Mouse (Mus musculus) lung, postnatal 0 days (tissue): ENCODE measurements at regions not wholly inside any gene's neighbourhood (a gene's known extent, or its start where the extent isn't known, plus 50 kb on each side); places are given as distances from the start of the nearest gene placed in this dataset.
A peak's percentile ranks its signal among the peaks of the same experiment; 100 is the strongest.

Source experiments
- ATAC-seq: fragments of 200-750 bp; cut with Nextera tagmentation; 2 replicates; pipeline ENCODE4 v1.8.0; 2017; ENCODE audit warnings: moderate library complexity
- DNase-seq: peaks from one replicate; pipeline ENCODE4 v3.0.0-alpha.2; 2016; ENCODE audit warnings: low spot score
- H3K27ac ChIP-seq: fragments of 300-500 bp; sonication (generic); 2 replicates; pipeline ENCODE4 v1.5.1; 2014; ENCODE audit warnings: antibody characterized with exemption, mild to moderate bottlenecking, low read length, mixed read lengths
- H3K27me3 ChIP-seq: fragments of 300-500 bp; sonication (generic); replicated peaks from 2 replicates; pipeline ENCODE4 v1.6.1; 2014; ENCODE audit warnings: low read length, mixed read lengths; ENCODE audit not compliant: insufficient read depth
- H3K36me3 ChIP-seq: fragments of 300-500 bp; sonication (generic); 2 replicates; pipeline ENCODE4 v1.6.1; 2014; ENCODE audit warnings: low read length, mixed read lengths; ENCODE audit not compliant: insufficient read depth
- H3K4me1 ChIP-seq: fragments of 300-500 bp; sonication (generic); 2 replicates; pipeline ENCODE4 v1.6.1; 2014; ENCODE audit warnings: antibody characterized with exemption, low read depth, low read length, mixed read lengths; ENCODE audit not compliant: insufficient read depth
- H3K4me2 ChIP-seq: fragments of 300-500 bp; sonication (generic); replicated peaks from 2 replicates; pipeline ENCODE4 v1.6.1; 2014; ENCODE audit warnings: low read depth, mild to moderate bottlenecking, low read length, moderate library complexity, mixed read lengths
- H3K4me3 ChIP-seq: fragments of 300-500 bp; sonication (generic); 2 replicates; pipeline ENCODE4 v1.5.1; 2014; ENCODE audit warnings: low read depth, low read length
- H3K9ac ChIP-seq: fragments of 300-500 bp; sonication (generic); replicated peaks from 2 replicates; pipeline ENCODE4 v1.6.1; 2014; ENCODE audit warnings: low read depth, mild to moderate bottlenecking
- H3K9me3 ChIP-seq: fragments of 300-500 bp; sonication (generic); 2 replicates; pipeline ENCODE4 v1.6.1; 2016; ENCODE audit warnings: low read length, mixed read lengths
- CTCF ChIP-seq: IDR thresholded peaks from 2 replicates; pipeline ENCODE4 v1.5.1; 2016; ENCODE audit warnings: antibody characterized with exemption, mild to moderate bottlenecking
- EP300 ChIP-seq: IDR thresholded peaks from 2 replicates; pipeline ENCODE4 v1.6.1; 2016; ENCODE audit warnings: antibody characterized with exemption, mild to moderate bottlenecking, control low read depth
- WGBS: fragments of 180-500 bp; shearing (Covaris S2); extraction: QIAGEN DNeasy Blood & Tissue Kit; methylation state at CpG from one replicate; pipeline ENCODE4 v1.1.7; 2014; 5-methylcytosine and 5-hydroxymethylcytosine counted together

DNA sequence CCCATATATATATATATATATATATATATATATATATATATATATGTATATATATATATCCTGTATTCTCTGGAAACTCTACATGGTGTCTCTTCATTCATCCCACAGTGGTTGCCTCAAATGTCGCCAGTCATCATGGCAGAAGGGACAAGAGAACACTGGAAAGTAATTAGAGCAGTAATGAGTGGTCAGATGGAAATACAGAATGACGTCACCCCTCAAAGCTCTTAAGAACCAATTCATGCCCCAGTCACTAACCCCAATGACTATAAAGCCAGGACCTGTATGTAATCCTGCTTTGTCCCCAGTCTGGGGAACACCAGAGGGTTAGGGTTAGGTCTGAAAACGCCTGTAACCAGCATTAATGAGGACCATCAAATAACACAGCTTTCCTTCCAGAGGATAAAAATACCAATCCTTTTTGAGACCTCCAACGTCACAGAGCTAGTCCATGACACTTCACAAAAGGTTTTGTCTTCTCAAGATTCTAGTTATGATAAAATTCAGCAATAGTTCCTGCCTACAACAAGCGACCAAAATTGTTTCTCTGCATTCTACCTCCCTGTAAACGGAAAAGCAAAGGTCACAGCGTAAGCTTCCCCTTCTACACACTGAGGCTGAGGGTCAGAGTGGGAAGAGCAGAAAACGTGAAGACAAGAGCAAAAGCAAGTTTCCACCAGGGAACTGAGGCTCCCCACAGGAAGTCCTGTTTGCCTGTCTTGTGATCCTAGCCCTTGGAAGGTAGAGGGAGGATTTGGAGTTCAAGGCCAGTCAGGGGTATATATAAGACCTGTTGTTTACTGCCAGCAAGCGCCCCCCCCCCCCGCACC, 99.5 kb downstream of the Tmco5 start:
- no peaks in the 10 kb centered on the region for H3K27me3 ChIP-seq
- H3K36me3 ChIP-seq = no peaks in the 10 kb centered on the region
- no peak overlapping the region for H3K4me2 ChIP-seq
- no peak for ATAC-seq
- no peak for TF ChIP-seq EP300
- no peak for TF ChIP-seq CTCF
- no peak overlapping the region for H3K9ac ChIP-seq
- H3K9me3 ChIP-seq = no peaks in the 10 kb centered on the region
- H3K4me1 ChIP-seq = peaks cover 11% of the 10 kb centered on the region
- WGBS = 70% methylated on average over 10 of the region's 10 CpGs
- no peak overlapping the region for H3K27ac ChIP-seq
- DNase-seq = no peak
- H3K4me3 ChIP-seq = no peak overlapping the region

DNA sequence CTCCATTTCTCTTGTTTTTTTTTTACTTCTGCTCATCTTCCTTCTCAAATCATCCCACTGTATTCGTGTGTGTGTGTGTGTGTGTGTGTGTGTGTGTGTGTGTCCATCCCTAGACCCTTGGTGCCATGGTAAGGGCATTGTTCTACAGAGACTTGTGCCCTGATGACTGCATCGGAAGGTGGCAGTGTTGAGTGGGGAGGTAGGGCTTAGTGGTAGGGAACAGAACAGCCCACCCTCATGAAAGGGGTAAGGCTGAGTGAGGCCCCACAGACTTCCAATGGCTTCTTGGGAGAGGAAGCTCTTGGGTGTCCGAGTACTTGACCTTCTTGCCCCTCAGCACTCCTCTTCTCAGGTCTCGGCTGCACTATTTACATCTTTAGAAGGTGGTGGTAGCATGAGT, 100.3 kb downstream of the Tmco5 start:
- no peak overlapping the region for H3K27ac ChIP-seq
- no peaks in the 10 kb centered on the region for H3K36me3 ChIP-seq
- H3K27me3 ChIP-seq = no peaks in the 10 kb centered on the region
- H3K4me2 ChIP-seq = no peak overlapping the region
- peaks cover 11% of the 10 kb centered on the region for H3K4me1 ChIP-seq
- no peak for ATAC-seq
- no peak overlapping the region for H3K9ac ChIP-seq
- H3K9me3 ChIP-seq = no peaks in the 10 kb centered on the region
- WGBS = 63% methylated on average over 4 of the region's 4 CpGs
- H3K4me3 ChIP-seq = no peak overlapping the region
- TF ChIP-seq CTCF = no peak
- TF ChIP-seq EP300 = no peak
- no peak for DNase-seq

DNA sequence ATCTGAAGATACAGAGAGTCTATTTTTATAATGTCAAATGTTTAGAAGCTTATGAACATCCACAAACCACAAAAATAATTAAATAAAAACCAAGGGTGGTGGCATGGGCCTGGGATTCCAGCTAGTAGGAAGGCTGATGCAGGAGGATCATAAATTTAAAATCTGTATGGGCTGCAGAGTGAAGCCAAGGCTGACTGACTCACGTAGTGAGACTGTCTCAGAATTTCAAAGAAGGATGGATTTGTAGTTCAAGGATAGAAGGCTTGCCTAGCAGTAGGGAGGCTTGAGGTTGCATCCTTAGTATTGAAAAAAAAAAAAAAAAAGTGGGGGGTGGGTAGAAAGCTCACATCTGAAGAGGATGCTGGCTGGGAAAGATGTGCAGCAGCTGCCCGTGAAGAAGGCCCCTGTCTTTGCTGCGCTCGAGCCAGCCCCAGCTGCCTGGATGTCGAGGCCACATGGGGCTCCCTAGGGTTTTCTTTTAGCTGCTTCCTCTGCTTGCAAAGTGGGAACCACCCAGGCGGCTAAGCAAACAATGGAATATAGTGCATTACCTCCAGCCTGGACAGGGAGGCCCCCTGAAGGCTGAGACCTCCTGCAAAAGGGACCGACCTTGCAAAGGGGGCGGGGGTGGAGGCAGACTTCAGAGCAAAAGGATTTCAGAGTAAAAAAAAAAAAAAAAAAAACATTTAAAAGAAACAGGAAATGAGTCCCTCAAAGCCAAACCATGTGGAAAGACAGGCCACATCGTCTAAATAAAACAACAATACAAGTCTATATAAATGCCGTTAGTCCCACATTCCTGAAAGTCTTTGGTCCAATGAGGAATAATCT, 101.3 kb downstream of the Tmco5 start:
- Histone ChIP-seq H3K4me2 (no peak overlapping the region), H3K9me3 (no peaks in the 10 kb centered on the region), H3K36me3 (no peaks in the 10 kb centered on the region), H3K27me3 (no peaks in the 10 kb centered on the region), H3K4me3 (no peak overlapping the region), H3K4me1 (peaks cover 13% of the 10 kb centered on the region), H3K27ac (peak overlapping the region; percentile 63; the same call in 1 of the 2 replicates), H3K9ac (no peak overlapping the region)
- peak; percentile 52 for DNase-seq
- 10% methylated on average over 10 of the region's 10 CpGs for WGBS
- ATAC-seq = no peak; the same call in 1 of the 2 replicates
- no peak for TF ChIP-seq EP300
- peak; percentile 15; the same call in 1 of the 2 replicates for TF ChIP-seq CTCF

DNA sequence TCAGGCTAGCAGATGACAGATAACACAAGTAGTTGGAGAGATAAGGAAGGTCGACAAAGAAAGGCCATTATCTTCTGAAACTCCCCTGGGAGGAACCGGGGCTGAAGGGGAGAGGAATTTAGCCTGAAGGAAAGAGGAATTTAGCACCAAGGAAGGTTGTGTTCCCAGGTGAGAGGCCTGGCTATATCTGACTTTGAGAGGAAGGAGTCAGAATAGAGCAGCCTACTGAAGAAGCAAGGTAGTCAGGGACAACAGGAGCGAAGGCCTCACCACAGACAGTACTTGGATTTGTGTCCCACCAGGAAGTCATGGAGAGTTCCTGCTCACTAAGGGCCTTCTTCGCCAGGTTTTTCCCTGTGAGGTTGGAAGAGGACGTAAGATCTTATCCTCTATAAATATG, 102.2 kb downstream of the Tmco5 start:
- Histone ChIP-seq H3K9me3 (no peaks in the 10 kb centered on the region), H3K9ac (no peak overlapping the region), H3K4me1 (peaks cover 10% of the 10 kb centered on the region), H3K27me3 (no peaks in the 10 kb centered on the region), H3K4me2 (no peak overlapping the region), H3K27ac (peak overlapping the region; percentile 63; the same call in 1 of the 2 replicates), H3K36me3 (no peaks in the 10 kb centered on the region), H3K4me3 (no peak overlapping the region)
- DNase-seq = peak; percentile 43
- TF ChIP-seq CTCF (no peak), EP300 (no peak)
- ATAC-seq = no peak
- WGBS = 39% methylated on average over 5 of the region's 5 CpGs

DNA sequence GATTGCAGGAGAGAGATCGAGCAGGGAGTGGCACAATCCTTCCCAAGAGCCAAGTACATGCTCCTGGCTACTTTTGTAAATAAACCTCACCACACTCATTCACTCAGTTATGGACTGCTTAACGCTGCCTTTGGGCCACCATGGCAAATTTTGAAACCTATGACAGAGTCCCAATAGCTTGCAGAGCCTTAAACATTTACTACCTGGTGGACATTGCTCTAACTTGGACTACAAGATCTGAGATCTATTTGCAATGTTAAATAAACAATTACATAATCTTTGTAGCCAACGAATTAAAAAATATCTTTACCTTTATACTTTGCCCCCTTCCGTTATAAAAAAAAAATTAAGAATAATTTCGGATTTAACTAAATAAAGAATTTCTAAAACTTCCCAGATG, 104.9 kb downstream of the Tmco5 start:
- WGBS = 61% methylated on average over 5 of the region's 5 CpGs
- Histone ChIP-seq H3K9ac (no peak overlapping the region), H3K9me3 (no peaks in the 10 kb centered on the region), H3K4me3 (no peak overlapping the region), H3K27ac (no peak overlapping the region), H3K36me3 (no peaks in the 10 kb centered on the region), H3K4me2 (no peak overlapping the region), H3K27me3 (no peaks in the 10 kb centered on the region), H3K4me1 (peaks cover 7% of the 10 kb centered on the region)
- ATAC-seq (no peak), DNase-seq (no peak)
- TF ChIP-seq CTCF (no peak), EP300 (no peak)

DNA sequence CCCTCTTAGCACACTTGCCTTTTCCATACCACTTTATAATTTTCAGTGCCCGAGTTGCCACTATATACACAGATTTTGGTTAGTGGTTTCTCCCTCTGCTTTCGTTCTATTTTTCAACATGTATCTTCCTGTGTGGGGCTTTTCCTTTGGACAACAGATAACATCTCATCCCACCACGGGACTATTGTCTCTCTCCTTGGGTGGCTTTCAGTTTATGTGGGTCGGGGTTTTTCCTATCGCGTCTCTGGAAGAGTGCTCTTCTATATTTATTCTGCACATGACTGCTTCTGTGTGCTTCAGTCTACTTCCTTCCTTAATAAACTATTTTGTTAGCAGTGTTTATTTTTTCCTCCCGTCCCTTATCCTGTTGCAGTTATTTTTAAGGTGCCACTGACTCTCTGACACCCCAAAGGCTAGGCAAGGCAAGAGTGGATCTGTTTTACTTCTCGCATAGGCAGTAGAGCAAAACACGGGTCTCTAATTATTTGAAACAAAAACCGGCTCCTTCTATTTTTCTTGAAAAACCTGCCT, 105.4 kb downstream of the Tmco5 start:
- Histone ChIP-seq H3K36me3 (no peaks in the 10 kb centered on the region), H3K9me3 (no peaks in the 10 kb centered on the region), H3K4me1 (peaks cover 7% of the 10 kb centered on the region), H3K27me3 (no peaks in the 10 kb centered on the region), H3K9ac (no peak overlapping the region), H3K4me2 (no peak overlapping the region), H3K27ac (no peak overlapping the region), H3K4me3 (no peak overlapping the region)
- ATAC-seq = peak; percentile 44; the same call in 1 of the 2 replicates
- 27% methylated on average over 10 of the region's 10 CpGs for WGBS
- TF ChIP-seq CTCF (no peak), EP300 (peak; percentile 66)
- DNase-seq = no peak
